Mouse (Mus musculus) adrenal gland, postnatal 14 days (tissue): ENCODE measurements around the gene Mcm6. TPM values are rescaled to one million over a fixed set of nuclear protein-coding genes. Genes with fewer than 3 reads are reported as not detected.

ENCODE experiments used
- DNase-seq: peaks from one replicate; pipeline ENCODE4 v3.0.0; 2021; ENCODE audit warnings: mixed read lengths
- long read RNA-seq, 2 experiments: library from polyadenylated mRNA; stranded (forward); transcript quantifications; one replicate each; pipeline ENCODE4 v2.0.0; 2021
- total RNA-seq: library from RNA; stranded (reverse); gene quantifications from 2 replicates; pipeline ENCODE4 v1.2.3, GENCODE M21; 2021

Gene Mcm6
- 49.6 and 56.3 TPM in 2 replicates for total RNA-seq
- long read RNA-seq, experiment 1, transcript Mcm6-201 (17 exons, 2,910 nt), result major isoform, 154 of 169 reads
- long read RNA-seq, experiment 1, partial matches to known transcripts, result 3 of 169 reads
- long read RNA-seq, experiment 1, other reads (novel, unspliced or antisense), result 12 of 169 reads
- long read RNA-seq, experiment 2, full-length matches to known transcripts, result 86 of 95 reads
- long read RNA-seq, experiment 2, partial matches to known transcripts, result 4 of 95 reads
- long read RNA-seq, experiment 2, other reads (novel, unspliced or antisense), result 5 of 95 reads

- DNase-seq, result peak; percentile 96
Observed at GRCm38 (mm10) chr1:128359554-128360376, at the start of gene Mcm6. Gene Mcm6 (minus strand): TSS chr1:128359664.

DNA sequence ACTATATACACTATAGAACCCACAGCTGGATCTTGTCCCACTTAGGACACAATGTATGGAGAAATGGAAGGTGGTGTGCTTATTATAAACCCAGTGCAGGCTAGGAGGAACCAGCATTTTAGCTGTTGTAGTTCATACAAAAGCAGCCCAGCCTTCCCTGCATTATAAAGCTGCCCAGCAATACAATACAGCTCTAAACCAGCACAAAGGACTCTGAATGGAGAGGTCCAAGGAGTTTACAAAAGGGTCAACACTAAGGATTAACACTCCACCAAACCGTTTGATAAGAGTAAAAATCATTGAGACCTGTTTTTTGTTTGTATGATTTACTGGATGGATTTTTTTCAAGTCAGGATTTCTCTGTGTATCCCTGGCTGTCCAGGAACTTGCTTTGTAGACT, 47.4 kb upstream of the Mcm6 start:
- DNase-seq, result no peak

DNA sequence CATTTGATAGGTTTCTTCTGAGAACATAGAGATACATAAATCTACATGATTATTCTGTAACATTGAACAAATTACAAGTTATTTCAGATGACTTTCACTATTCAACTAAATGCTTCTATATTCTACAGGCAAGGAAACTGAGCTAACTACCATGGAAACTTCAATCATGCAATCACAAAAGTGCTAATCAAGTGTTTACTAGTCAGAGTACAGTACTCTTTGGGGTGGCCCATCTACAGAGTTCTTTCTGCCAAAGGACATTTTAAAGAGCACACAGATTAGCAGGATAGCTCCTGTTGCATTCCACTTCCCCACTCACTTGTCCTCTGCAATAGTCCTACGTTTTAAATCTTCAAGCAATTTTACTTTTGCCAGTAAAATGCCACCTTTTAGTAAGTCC, 46.2 kb upstream of the Mcm6 start:
- no peak for DNase-seq

- no peak for DNase-seq
Observed at GRCm38 (mm10) chr1:128405041-128405481, 45.6 kb upstream of the Mcm6 start.

GRCm38 (mm10) chr1:128400926-128401325, 41.5 kb upstream of the Mcm6 start:
- DNase-seq, result no peak

- DNase-seq, result no peak
Observed at GRCm38 (mm10) chr1:128399941-128400915, 40.8 kb upstream of the Mcm6 start.

GRCm38 (mm10) chr1:128398738-128399445, 39.4 kb upstream of the Mcm6 start:
- DNase-seq, result peak; percentile 16

- no peak for DNase-seq
Observed at GRCm38 (mm10) chr1:128394657-128395056, 35.2 kb upstream of the Mcm6 start.

GRCm38 (mm10) chr1:128392382-128392781, 32.9 kb upstream of the Mcm6 start:
- DNase-seq, result no peak

DNA sequence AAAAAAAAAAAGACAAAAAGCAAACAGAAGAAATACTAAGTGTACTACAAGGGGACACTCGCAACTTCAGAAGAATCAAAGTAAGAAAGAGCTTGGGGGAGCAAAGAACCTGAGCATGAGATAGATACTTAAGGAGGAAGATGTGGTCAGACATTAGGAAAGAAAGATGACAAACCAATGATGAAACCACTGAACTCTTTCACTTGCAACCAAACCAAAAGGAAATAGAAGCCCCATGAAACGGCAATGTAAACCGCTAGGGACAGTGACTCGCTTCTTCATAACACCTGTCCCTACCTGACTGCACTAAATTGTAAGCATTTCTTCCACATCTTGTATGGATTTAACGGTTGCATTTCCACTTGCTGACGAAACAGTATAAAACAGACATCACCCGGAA, 27.0 kb upstream of the Mcm6 start:
- DNase-seq, result no peak

- DNase-seq, result no peak
Observed at GRCm38 (mm10) chr1:128376841-128377240, 17.4 kb upstream of the Mcm6 start.

GRCm38 (mm10) chr1:128372143-128372860, 12.8 kb upstream of the Mcm6 start:
- DNase-seq, result no peak

GRCm38 (mm10) chr1:128368732-128369441, 9.4 kb upstream of the Mcm6 start:
- DNase-seq, result peak; percentile 59

DNA sequence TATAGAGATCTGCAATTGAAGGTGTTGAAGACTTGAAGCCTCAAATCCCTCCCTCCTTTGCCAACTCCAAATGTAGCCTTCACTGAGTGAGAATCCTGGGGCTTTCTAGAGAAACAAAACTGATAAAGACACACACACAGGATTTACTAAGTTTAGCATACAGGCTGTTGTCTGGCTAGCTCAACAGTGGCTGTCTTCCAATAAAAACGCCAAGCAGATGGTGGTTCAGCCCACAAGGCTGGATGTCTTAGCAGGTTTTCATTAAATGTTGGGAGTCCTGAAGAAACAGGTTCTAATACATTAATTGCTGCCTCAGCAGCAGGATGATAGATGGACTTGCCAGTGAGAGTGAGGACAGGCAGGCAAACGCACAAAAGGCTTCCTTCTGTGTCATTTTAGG, 1.1 kb upstream of the Mcm6 start:
- no peak for DNase-seq

- DNase-seq, result no peak
Observed at GRCm38 (mm10) chr1:128358916-128359553, 429 bp downstream of the Mcm6 start.

- DNase-seq, result peak; percentile 44
Observed at GRCm38 (mm10) chr1:128358276-128358675, 1.2 kb downstream of the Mcm6 start.

- DNase-seq, result peak; percentile 9
Observed at GRCm38 (mm10) chr1:128357452-128357851, 2.0 kb downstream of the Mcm6 start.

- no peak for DNase-seq
Observed at GRCm38 (mm10) chr1:128353092-128353491, 6.4 kb downstream of the Mcm6 start.

GRCm38 (mm10) chr1:128344232-128344631, 15.2 kb downstream of the Mcm6 start:
- DNase-seq, result no peak
